Mouse (Mus musculus) neural tube, embryonic 11.5 days (tissue): Measurements from ENCODE around the gene Snrnp25. TPM values are rescaled to one million over a fixed set of nuclear protein-coding genes. Genes with fewer than 3 reads are reported as not detected.

ENCODE experiments used
- ATAC-seq: fragments of 200-750 bp; cut with Nextera tagmentation; 2 replicates; pipeline ENCODE4 v1.8.0; 2017; ENCODE audit warnings: moderate number of reproducible peaks, mild to moderate bottlenecking, moderate TSS enrichment, moderate library complexity; ENCODE audit not compliant: insufficient read depth, low FRiP score, low TSS enrichment
- DNase-seq: peaks from one replicate; pipeline ENCODE4 v3.0.0-alpha.2; 2015; ENCODE audit warnings: low spot score
- H3K27ac ChIP-seq: fragments of 300-500 bp; sonication (generic); 2 replicates; pipeline ENCODE4 v1.5.1; 2014; ENCODE audit warnings: low read depth, mild to moderate bottlenecking, low read length
- H3K27me3 ChIP-seq: fragments of 300-500 bp; sonication (generic); 2 replicates; pipeline ENCODE4 v1.6.1; 2014; ENCODE audit warnings: mild to moderate bottlenecking, low read length, mixed read lengths; ENCODE audit not compliant: control insufficient read depth, insufficient read depth
- H3K36me3 ChIP-seq: fragments of 300-500 bp; sonication (generic); 2 replicates; pipeline ENCODE4 v1.6.1; 2014; ENCODE audit warnings: mild to moderate bottlenecking, low read length, moderate library complexity, mixed read lengths; ENCODE audit not compliant: control insufficient read depth, insufficient read depth
- H3K4me1 ChIP-seq: fragments of 300-500 bp; sonication (generic); 2 replicates; pipeline ENCODE4 v1.6.1; 2014; ENCODE audit warnings: low read length, mixed read lengths; ENCODE audit not compliant: control insufficient read depth, insufficient read depth
- H3K4me2 ChIP-seq: fragments of 300-500 bp; sonication (generic); 2 replicates; pipeline ENCODE4 v1.6.1; 2014; ENCODE audit warnings: low read depth, mild to moderate bottlenecking, moderate library complexity
- H3K4me3 ChIP-seq: fragments of 300-500 bp; sonication (generic); 2 replicates; pipeline ENCODE4 v1.5.1; 2014; ENCODE audit warnings: low read depth, low read length
- H3K9ac ChIP-seq: fragments of 300-500 bp; sonication (generic); 2 replicates; pipeline ENCODE4 v1.6.1; 2014; ENCODE audit warnings: mild to moderate bottlenecking, low read length
- H3K9me3 ChIP-seq: fragments of 300-500 bp; sonication (generic); 2 replicates; pipeline ENCODE4 v1.6.1; 2016; ENCODE audit warnings: low read length; ENCODE audit not compliant: control insufficient read depth
- WGBS: fragments of 180-500 bp; shearing (Covaris S2); extraction: QIAGEN DNeasy Blood & Tissue Kit; methylation state at CpG from one replicate; pipeline ENCODE4 v1.1.7; 2014; 5-methylcytosine and 5-hydroxymethylcytosine counted together
- polyA plus RNA-seq: library from polyadenylated mRNA; unstranded; fragments of >200 nt; fragmentation: Nextera tagmentation; extraction: Ambion mirVana; gene quantifications from 2 replicates; pipeline ENCODE4 v1.2.1, GENCODE M21; 2014

Snrnp25 gene
- polyA plus RNA-seq, 1 experiment from 2014 or later, result 73.4 TPM

- no peak for ATAC-seq
- Histone ChIP-seq H3K4me1 (no peaks in the 10 kb centered on the region), H3K27ac (no peak overlapping the region), H3K27me3 (no peaks in the 10 kb centered on the region), H3K9ac (no peak overlapping the region), H3K4me2 (no peak overlapping the region), H3K4me3 (no peak overlapping the region), H3K9me3 (no peaks in the 10 kb centered on the region), H3K36me3 (no peaks in the 10 kb centered on the region)
- 89% methylated on average over 9 of the region's 9 CpGs for WGBS
- no peak for DNase-seq
Measured at GRCm38 (mm10) chr11:32190119-32190518, 15.1 kb upstream of the Snrnp25 start.

- H3K27me3 ChIP-seq, result no peaks in the 10 kb centered on the region
- 75% methylated on average over 13 of the region's 13 CpGs for WGBS
- H3K9ac ChIP-seq, result no peak overlapping the region
- ATAC-seq (no peak), DNase-seq (no peak)
- H3K36me3 ChIP-seq, result no peaks in the 10 kb centered on the region
- H3K27ac ChIP-seq, result no peak overlapping the region
- no peak overlapping the region for H3K4me3 ChIP-seq
- no peak overlapping the region for H3K4me2 ChIP-seq
- H3K4me1 ChIP-seq, result no peaks in the 10 kb centered on the region
- no peaks in the 10 kb centered on the region for H3K9me3 ChIP-seq
Measured at GRCm38 (mm10) chr11:32190603-32191110, 14.6 kb upstream of the Snrnp25 start.

GRCm38 (mm10) chr11:32193156-32193555 is 12.1 kb upstream of the Snrnp25 start:
- no peak overlapping the region for H3K9ac ChIP-seq
- H3K36me3 ChIP-seq, result no peaks in the 10 kb centered on the region
- WGBS, result 87% methylated on average over 10 of the region's 10 CpGs
- no peak overlapping the region for H3K4me2 ChIP-seq
- DNase-seq (no peak), ATAC-seq (no peak)
- H3K4me1 ChIP-seq, result no peaks in the 10 kb centered on the region
- no peaks in the 10 kb centered on the region for H3K9me3 ChIP-seq
- H3K4me3 ChIP-seq, result no peak overlapping the region
- no peaks in the 10 kb centered on the region for H3K27me3 ChIP-seq
- H3K27ac ChIP-seq, result no peak overlapping the region

- no peak overlapping the region for H3K9ac ChIP-seq
- WGBS, result 80% methylated on average over 10 of the region's 10 CpGs
- H3K4me2 ChIP-seq, result no peak overlapping the region
- ATAC-seq (no peak), DNase-seq (no peak)
- H3K9me3 ChIP-seq, result no peaks in the 10 kb centered on the region
- H3K27ac ChIP-seq, result no peak overlapping the region
- no peaks in the 10 kb centered on the region for H3K27me3 ChIP-seq
- H3K4me1 ChIP-seq, result no peaks in the 10 kb centered on the region
- no peaks in the 10 kb centered on the region for H3K36me3 ChIP-seq
- no peak overlapping the region for H3K4me3 ChIP-seq
Measured at GRCm38 (mm10) chr11:32194086-32194485, 11.1 kb upstream of the Snrnp25 start.

GRCm38 (mm10) chr11:32194626-32195025 is 10.6 kb upstream of the Snrnp25 start:
- no peak for ATAC-seq
- no peak for DNase-seq
- Histone ChIP-seq H3K4me3 (no peak overlapping the region), H3K9me3 (no peaks in the 10 kb centered on the region), H3K9ac (no peak overlapping the region), H3K27ac (no peak overlapping the region), H3K4me2 (no peak overlapping the region), H3K4me1 (no peaks in the 10 kb centered on the region), H3K36me3 (no peaks in the 10 kb centered on the region), H3K27me3 (no peaks in the 10 kb centered on the region)
- 87% methylated on average over 5 of the region's 5 CpGs for WGBS

GRCm38 (mm10) chr11:32195867-32196540 is 9.2 kb upstream of the Snrnp25 start:
- no peaks in the 10 kb centered on the region for H3K9me3 ChIP-seq
- H3K4me1 ChIP-seq, result no peaks in the 10 kb centered on the region
- H3K9ac ChIP-seq, result no peak overlapping the region
- H3K4me3 ChIP-seq, result no peak overlapping the region
- WGBS, result 55% methylated on average over 11 of the region's 11 CpGs
- H3K4me2 ChIP-seq, result no peak overlapping the region
- no peaks in the 10 kb centered on the region for H3K27me3 ChIP-seq
- ATAC-seq (no peak), DNase-seq (no peak)
- no peak overlapping the region for H3K27ac ChIP-seq
- no peaks in the 10 kb centered on the region for H3K36me3 ChIP-seq

- H3K27ac ChIP-seq, result no peak overlapping the region
- WGBS, result 63% methylated on average over 6 of the region's 6 CpGs
Measured at GRCm38 (mm10) chr11:32196727-32197126, 8.5 kb upstream of the Snrnp25 start.

GRCm38 (mm10) chr11:32197766-32198165 is 7.4 kb upstream of the Snrnp25 start:
- no peaks in the 10 kb centered on the region for H3K9me3 ChIP-seq
- WGBS, result 41% methylated on average over 3 of the region's 3 CpGs
- H3K4me1 ChIP-seq, result no peaks in the 10 kb centered on the region
- DNase-seq (no peak), ATAC-seq (no peak)
- no peaks in the 10 kb centered on the region for H3K36me3 ChIP-seq
- no peak overlapping the region for H3K9ac ChIP-seq
- H3K27ac ChIP-seq, result no peak overlapping the region
- H3K4me3 ChIP-seq, result no peak overlapping the region
- H3K27me3 ChIP-seq, result no peaks in the 10 kb centered on the region
- H3K4me2 ChIP-seq, result no peak overlapping the region

More at GRCm38 (mm10) chr11:32196727-32197126, 8.5 kb upstream of the Snrnp25 start:
- no peaks in the 10 kb centered on the region for H3K9me3 ChIP-seq
- DNase-seq, result no peak
- ATAC-seq, result no peak
- no peak overlapping the region for H3K9ac ChIP-seq
- no peak overlapping the region for H3K4me2 ChIP-seq
- no peak overlapping the region for H3K4me3 ChIP-seq
- H3K27me3 ChIP-seq, result no peaks in the 10 kb centered on the region
- no peaks in the 10 kb centered on the region for H3K4me1 ChIP-seq
- H3K36me3 ChIP-seq, result no peaks in the 10 kb centered on the region

- H3K4me1 ChIP-seq, result no peaks in the 10 kb centered on the region
- no peak overlapping the region for H3K9ac ChIP-seq
- H3K27me3 ChIP-seq, result no peaks in the 10 kb centered on the region
- no peaks in the 10 kb centered on the region for H3K36me3 ChIP-seq
- no peak overlapping the region for H3K4me3 ChIP-seq
- no peaks in the 10 kb centered on the region for H3K9me3 ChIP-seq
- H3K27ac ChIP-seq, result no peak overlapping the region
- no peak for DNase-seq
- H3K4me2 ChIP-seq, result no peak overlapping the region
- 80% methylated on average over 13 of the region's 14 CpGs for WGBS
- no peak for ATAC-seq
Measured at GRCm38 (mm10) chr11:32198256-32198955, 6.8 kb upstream of the Snrnp25 start.
